Mouse (Mus musculus): ENCODE results near the gene Lrrc56. TPM values are rescaled to one million over a fixed set of nuclear protein-coding genes. Genes with fewer than 3 reads are reported as not detected.
"Not testable (repeated sequence)": the region's sequence is repeated elsewhere in the genome, so short reads cannot be mapped to it uniquely, and the experiment has no call there.

Lrrc56 gene
- polyA plus RNA-seq, 2 experiments, result 10.4 to 15.3 TPM

DNA sequence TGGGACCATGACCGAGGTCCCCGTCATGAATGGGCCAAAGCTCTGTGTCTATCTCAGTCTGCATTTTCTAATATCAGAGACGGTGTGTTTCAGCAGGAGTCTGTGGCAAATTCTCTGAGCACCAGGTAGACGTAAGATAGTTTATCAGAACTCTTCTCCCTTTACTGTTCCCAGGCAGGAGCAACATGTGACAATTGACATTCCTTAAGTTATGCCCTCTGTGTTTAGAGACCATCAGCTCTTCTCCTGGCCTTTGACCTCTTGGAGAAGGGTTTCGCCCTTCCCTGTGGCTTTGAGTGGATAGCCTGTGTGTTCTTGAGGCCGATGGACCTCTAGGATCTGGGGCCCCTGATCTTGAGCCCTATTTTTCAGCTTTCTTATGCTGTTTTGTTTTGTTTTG is 35.7 kb downstream of the Lrrc56 start:
- Histone ChIP-seq H3K4me3 (ENCODE audit: insufficient read depth in 1 of 2, low read depth in 2 of 2, low read length in 2 of 2) (peak overlapping the region; percentile 92 to 95), H3K4me1 (replicated peaks; ENCODE audit: control insufficient read depth in 2 of 2, insufficient read depth in 2 of 2, low read length in 1 of 2) (peaks cover 8 to 12% of the 10 kb centered on the region in 2 experiments), H3K9me3 (ENCODE audit: control insufficient read depth, low read length) (no peaks in the 10 kb centered on the region), H3K4me2 (ENCODE audit: low read depth) (peak overlapping the region; percentile 74), H3K9ac (replicated peaks) (peak overlapping the region; percentile 97), H3K27me3 (ENCODE audit: control insufficient read depth, insufficient read depth, low read length) (no peaks in the 10 kb centered on the region), H3K27ac (no peak overlapping the region), H3K36me3 (replicated peaks; ENCODE audit: control insufficient read depth, insufficient read depth, low read depth) (peaks cover 37% of the 10 kb centered on the region)
- DNase-seq (ENCODE audit: low read depth in 3 of 3, low spot score in 3 of 3), result no peak
- TF ChIP-seq EP300 (IDR thresholded peaks at IDR 0.05; ENCODE audit: low read depth) (no peak), CTCF (IDR thresholded peaks at IDR 0.05; ENCODE audit: low read depth) (no peak)
- WGBS (ENCODE audit: insufficient replicate concordance), result 29% methylated on average over 6 of the region's 6 CpGs
- no peak for ATAC-seq (ENCODE audit: insufficient read depth)

DNA sequence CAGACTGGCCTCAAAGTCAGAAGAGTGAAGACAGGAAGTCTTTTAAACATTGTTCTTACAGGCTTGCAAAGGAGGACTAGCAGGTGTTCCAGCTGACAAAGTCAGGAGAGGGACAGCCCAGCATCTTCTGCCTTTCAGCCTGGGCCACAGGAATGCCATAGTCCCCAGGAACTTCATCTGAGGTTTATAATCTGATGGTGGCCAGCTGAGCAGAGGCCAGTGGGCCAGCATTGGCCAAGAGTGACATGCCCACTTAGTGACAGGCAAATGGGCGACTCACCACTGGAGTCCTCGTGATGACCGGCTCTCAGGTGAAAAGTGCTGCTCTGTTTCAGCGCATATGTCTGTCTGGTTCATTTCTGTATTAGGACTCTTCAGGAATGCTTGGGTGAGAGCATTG is 36.6 kb downstream of the Lrrc56 start:
- Histone ChIP-seq H3K4me1 (replicated peaks; ENCODE audit: control insufficient read depth in 2 of 2, insufficient read depth in 2 of 2, low read length in 1 of 2) (peaks cover 8 to 12% of the 10 kb centered on the region in 2 experiments), H3K9ac (replicated peaks) (peak overlapping the region; percentile 97), H3K27me3 (ENCODE audit: control insufficient read depth, insufficient read depth, low read length) (no peaks in the 10 kb centered on the region), H3K4me3 (ENCODE audit: insufficient read depth in 1 of 2, low read depth in 2 of 2, low read length in 2 of 2) (peak overlapping the region in 1 of 2 experiments; percentile 95; a peak in 1 of 4 replicates), H3K36me3 (replicated peaks; ENCODE audit: control insufficient read depth, insufficient read depth, low read depth) (peaks cover 46% of the 10 kb centered on the region), H3K4me2 (ENCODE audit: low read depth) (peak overlapping the region; percentile 74), H3K9me3 (ENCODE audit: control insufficient read depth, low read length) (no peaks in the 10 kb centered on the region), H3K27ac (no peak overlapping the region)
- WGBS (ENCODE audit: insufficient replicate concordance), result 89% methylated on average over 4 of the region's 4 CpGs
- no peak for TF ChIP-seq CTCF (IDR thresholded peaks at IDR 0.05; ENCODE audit: low read depth)
- no peak for TF ChIP-seq EP300 (IDR thresholded peaks at IDR 0.05; ENCODE audit: low read depth)
- no peak for DNase-seq (ENCODE audit: low read depth in 3 of 3, low spot score in 3 of 3)
- ATAC-seq (ENCODE audit: insufficient read depth), result no peak

DNA sequence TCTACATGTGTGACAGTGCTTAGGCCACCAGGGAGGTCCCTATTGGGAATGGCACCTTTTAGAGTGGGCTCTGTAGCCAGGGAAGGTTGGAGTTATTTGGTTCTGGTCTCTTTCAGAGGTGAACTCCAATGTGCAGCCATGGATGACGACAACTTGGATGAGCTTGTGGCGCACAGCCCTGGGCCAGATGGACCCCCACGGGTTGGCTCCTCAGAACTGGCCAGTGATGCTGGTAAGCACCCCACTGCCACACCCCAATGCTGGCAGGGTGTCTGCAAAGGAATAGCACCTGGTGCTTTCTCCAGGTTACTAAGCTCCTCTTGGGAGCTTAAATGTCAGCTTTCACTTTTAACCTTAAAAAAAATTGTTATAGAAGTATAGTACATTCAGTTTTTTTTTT is 37.2 kb downstream of the Lrrc56 start:
- WGBS (ENCODE audit: insufficient replicate concordance), result 88% methylated on average over 3 of the region's 3 CpGs
- Histone ChIP-seq H3K4me1 (replicated peaks; ENCODE audit: control insufficient read depth in 2 of 2, insufficient read depth in 2 of 2, low read length in 1 of 2) (peaks cover 8 to 12% of the 10 kb centered on the region in 2 experiments), H3K4me2 (ENCODE audit: low read depth) (no peak overlapping the region), H3K27ac (no peak overlapping the region), H3K36me3 (replicated peaks; ENCODE audit: control insufficient read depth, insufficient read depth, low read depth) (peaks cover 49% of the 10 kb centered on the region), H3K9ac (replicated peaks) (no peak overlapping the region), H3K27me3 (ENCODE audit: control insufficient read depth, insufficient read depth, low read length) (no peaks in the 10 kb centered on the region), H3K9me3 (ENCODE audit: control insufficient read depth, low read length) (no peaks in the 10 kb centered on the region), H3K4me3 (ENCODE audit: insufficient read depth in 1 of 2, low read depth in 2 of 2, low read length in 2 of 2) (no peak overlapping the region)
- ATAC-seq (ENCODE audit: insufficient read depth) (no peak), DNase-seq (ENCODE audit: low read depth in 3 of 3, low spot score in 3 of 3) (no peak)
- TF ChIP-seq CTCF (IDR thresholded peaks at IDR 0.05; ENCODE audit: low read depth), result no peak
- TF ChIP-seq EP300 (IDR thresholded peaks at IDR 0.05; ENCODE audit: low read depth), result no peak

DNA sequence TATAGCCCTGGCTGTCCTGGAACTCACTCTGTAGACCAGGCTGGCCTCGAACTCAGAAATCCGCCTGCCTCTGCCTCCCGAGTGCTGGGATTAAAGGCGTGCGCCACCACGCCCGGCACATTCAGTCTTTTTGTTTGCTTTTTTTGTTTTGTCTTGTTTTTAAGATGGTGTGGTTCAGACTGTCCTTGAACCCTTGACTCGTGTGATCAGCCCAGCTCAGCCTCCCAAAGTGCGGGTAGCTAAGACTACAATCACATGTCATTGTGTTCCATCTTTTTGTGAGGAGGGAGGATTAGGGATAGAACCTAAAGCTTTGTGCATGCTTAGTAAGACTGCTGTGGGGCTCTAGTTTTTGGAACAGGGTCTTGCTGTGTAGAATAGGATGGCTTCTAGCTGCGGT is 37.6 kb downstream of the Lrrc56 start:
- DNase-seq (ENCODE audit: low read depth in 3 of 3, low spot score in 3 of 3), result no peak
- Histone ChIP-seq H3K4me1 (replicated peaks; ENCODE audit: control insufficient read depth in 2 of 2, insufficient read depth in 2 of 2, low read length in 1 of 2) (peaks cover 8 to 12% of the 10 kb centered on the region in 2 experiments), H3K9me3 (ENCODE audit: control insufficient read depth, low read length) (no peaks in the 10 kb centered on the region), H3K27ac (no peak overlapping the region), H3K4me2 (ENCODE audit: low read depth) (no peak overlapping the region), H3K4me3 (ENCODE audit: insufficient read depth in 1 of 2, low read depth in 2 of 2, low read length in 2 of 2) (no peak overlapping the region), H3K9ac (replicated peaks) (no peak overlapping the region), H3K36me3 (replicated peaks; ENCODE audit: control insufficient read depth, insufficient read depth, low read depth) (peaks cover 53% of the 10 kb centered on the region), H3K27me3 (ENCODE audit: control insufficient read depth, insufficient read depth, low read length) (no peaks in the 10 kb centered on the region)
- WGBS (ENCODE audit: insufficient replicate concordance), result 83% methylated on average over 10 of the region's 10 CpGs
- TF ChIP-seq EP300 (IDR thresholded peaks at IDR 0.05; ENCODE audit: low read depth), result no peak
- no peak for TF ChIP-seq CTCF (IDR thresholded peaks at IDR 0.05; ENCODE audit: low read depth)
- ATAC-seq (ENCODE audit: insufficient read depth), result no peak

DNA sequence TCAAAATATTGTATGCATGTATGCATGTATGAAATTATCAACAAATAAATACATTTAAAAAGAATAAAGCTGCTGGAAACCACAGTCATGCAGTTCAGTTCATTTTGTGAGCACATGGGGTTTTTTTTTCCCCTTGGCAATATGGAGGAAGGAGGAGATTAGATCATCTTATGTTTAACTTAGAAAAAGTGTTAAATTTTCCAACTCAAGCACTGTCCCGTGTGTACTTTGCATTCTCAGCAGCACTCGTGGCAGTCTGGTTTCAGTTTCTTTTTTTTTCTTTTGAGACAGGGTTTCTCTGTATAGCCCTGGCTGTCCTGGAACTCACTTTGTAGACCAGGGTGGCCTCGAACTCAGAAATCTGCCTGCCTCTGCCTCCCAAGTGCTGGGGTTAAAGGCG is 56.5 kb downstream of the Lrrc56 start:
- not testable (repeated sequence) for H3K9ac ChIP-seq (replicated peaks); H3K27ac ChIP-seq; DNase-seq (ENCODE audit: low read depth in 3 of 3, low spot score in 3 of 3); H3K4me3 ChIP-seq (ENCODE audit: insufficient read depth in 1 of 2, low read depth in 2 of 2, low read length in 2 of 2); H3K9me3 ChIP-seq (ENCODE audit: control insufficient read depth, low read length); H3K27me3 ChIP-seq (ENCODE audit: control insufficient read depth, insufficient read depth, low read length); H3K4me1 ChIP-seq (replicated peaks; ENCODE audit: control insufficient read depth in 2 of 2, insufficient read depth in 2 of 2, low read length in 1 of 2); H3K4me2 ChIP-seq (ENCODE audit: low read depth); ATAC-seq (ENCODE audit: insufficient read depth)
- H3K36me3 ChIP-seq (replicated peaks; ENCODE audit: control insufficient read depth, insufficient read depth, low read depth), result peaks cover 76% of the 10 kb centered on the region
- 86% methylated on average over 4 of the region's 4 CpGs for WGBS (ENCODE audit: insufficient replicate concordance)
